Mouse (Mus musculus): ENCODE measurements around the gene Hist1h2bf. TPM values are rescaled to one million over a fixed set of nuclear protein-coding genes. Genes with fewer than 3 reads are reported as not detected.
"Not testable (repeated sequence)": the region's sequence is repeated elsewhere in the genome, so short reads cannot be mapped to it uniquely, and the experiment has no call there.

Hist1h2bf gene
- 5.8 and 6.9 TPM in 2 replicates for polyA plus RNA-seq (2016; fragmentation: Nextera tagmentation; extraction: Ambion mirVana)

DNA sequence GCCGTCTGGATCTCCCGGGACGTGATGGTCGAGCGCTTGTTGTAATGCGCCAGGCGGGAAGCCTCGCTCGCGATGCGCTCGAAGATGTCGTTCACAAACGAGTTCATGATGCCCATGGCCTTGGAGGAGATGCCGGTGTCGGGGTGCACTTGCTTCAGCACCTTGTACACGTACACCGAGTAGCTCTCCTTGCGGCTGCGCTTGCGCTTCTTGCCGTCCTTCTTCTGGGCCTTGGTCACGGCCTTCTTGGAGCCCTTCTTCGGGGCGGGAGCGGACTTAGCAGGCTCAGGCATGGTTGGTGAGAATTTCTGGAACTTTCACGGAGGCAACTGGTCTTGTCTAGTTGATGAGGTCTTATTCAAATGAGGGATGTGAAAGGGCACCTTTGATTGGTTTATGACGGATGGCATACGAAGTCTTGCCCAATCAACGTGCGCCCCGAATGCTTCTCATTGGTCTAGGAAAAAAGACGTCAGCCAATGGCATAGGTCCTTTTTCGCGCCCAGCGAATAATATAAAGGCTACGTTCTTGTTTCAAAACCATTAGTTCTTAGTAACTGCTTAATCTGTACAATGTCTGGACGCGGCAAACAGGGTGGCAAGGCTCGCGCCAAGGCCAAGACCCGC is at the start of gene Hist1h2bf, which contains the start of gene Hist1h2ad:
Gene Hist1h2bf, minus strand, starts transcription at position 299 of the 627 bp plus-strand sequence.
Gene Hist1h2ad, plus strand, starts transcription at position 484 of the 627 bp plus-strand sequence.
- Histone ChIP-seq H3K27ac (peak within 1 kb of the TSS; percentile 95), H3K4me3 (peak within 1 kb of the TSS; percentile 62), H3K4me1 (peaks cover 42% of the 10 kb centered on the region)
- not testable (repeated sequence) for H3K9me3 ChIP-seq; H3K36me3 ChIP-seq (replicated peaks); H3K27me3 ChIP-seq (ENCODE audit: poor library complexity, severe bottlenecking)
- under 1% methylated on average over 42 of the region's 42 CpGs for WGBS
- DNase-seq (ENCODE audit: extremely low spot score, low spot score) = peak; percentile 90

GRCm38 (mm10) chr13:23622861-23623450 is 49.0 kb upstream of the Hist1h2bf start:
- H3K9me3 ChIP-seq = no peaks in the 10 kb centered on the region
- peak overlapping the region; percentile 97 for H3K27ac ChIP-seq
- H3K27me3 ChIP-seq (ENCODE audit: poor library complexity, severe bottlenecking) = peaks cover 26% of the 10 kb centered on the region
- peaks cover 28% of the 10 kb centered on the region for H3K4me1 ChIP-seq
- peak overlapping the region; percentile 73 for H3K4me3 ChIP-seq
- WGBS = 30% methylated on average over 7 of the region's 7 CpGs
- no peaks in the 10 kb centered on the region for H3K36me3 ChIP-seq (replicated peaks)
- DNase-seq (ENCODE audit: extremely low spot score, low spot score) = no peak

DNA sequence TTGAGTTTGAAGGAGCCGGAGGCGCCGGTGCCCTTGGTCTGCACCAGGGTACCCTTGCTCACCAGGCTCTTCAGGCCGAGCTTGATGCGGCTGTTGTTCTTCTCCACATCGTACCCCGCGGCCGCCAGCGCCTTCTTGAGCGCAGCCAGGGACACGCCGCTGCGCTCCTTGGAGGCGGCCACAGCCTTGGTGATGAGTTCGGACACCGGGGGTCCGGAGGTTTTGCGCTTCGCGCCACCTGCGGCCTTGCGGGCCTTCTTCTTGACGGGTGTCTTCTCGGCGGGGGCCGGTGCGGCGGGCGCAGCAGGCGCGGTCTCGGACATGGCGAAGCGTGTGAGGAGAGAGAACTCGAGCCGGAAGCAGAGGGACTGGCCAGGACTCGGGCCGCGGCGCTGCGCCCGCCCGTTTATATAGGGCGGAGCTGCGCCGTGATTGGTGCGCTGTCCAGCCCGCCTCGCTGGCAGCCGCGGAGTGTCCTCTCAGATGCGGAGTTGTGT is 48.2 kb upstream of the Hist1h2bf start, which contains the start of gene Hist1h1e:
Gene Hist1h1e, minus strand, starts transcription at position 384 of the 497 bp plus-strand sequence.
- H3K36me3 ChIP-seq (replicated peaks); H3K9me3 ChIP-seq: not testable (repeated sequence)
- Histone ChIP-seq H3K27me3 (ENCODE audit: poor library complexity, severe bottlenecking) (peaks cover 23% of the 10 kb centered on the region), H3K27ac (peak within 1 kb of the TSS; percentile 97), H3K4me1 (peaks cover 28% of the 10 kb centered on the region), H3K4me3 (peak within 1 kb of the TSS; percentile 73)
- under 1% methylated on average over 53 of the region's 53 CpGs for WGBS
- DNase-seq (ENCODE audit: extremely low spot score, low spot score) = peak; percentile 90

DNA sequence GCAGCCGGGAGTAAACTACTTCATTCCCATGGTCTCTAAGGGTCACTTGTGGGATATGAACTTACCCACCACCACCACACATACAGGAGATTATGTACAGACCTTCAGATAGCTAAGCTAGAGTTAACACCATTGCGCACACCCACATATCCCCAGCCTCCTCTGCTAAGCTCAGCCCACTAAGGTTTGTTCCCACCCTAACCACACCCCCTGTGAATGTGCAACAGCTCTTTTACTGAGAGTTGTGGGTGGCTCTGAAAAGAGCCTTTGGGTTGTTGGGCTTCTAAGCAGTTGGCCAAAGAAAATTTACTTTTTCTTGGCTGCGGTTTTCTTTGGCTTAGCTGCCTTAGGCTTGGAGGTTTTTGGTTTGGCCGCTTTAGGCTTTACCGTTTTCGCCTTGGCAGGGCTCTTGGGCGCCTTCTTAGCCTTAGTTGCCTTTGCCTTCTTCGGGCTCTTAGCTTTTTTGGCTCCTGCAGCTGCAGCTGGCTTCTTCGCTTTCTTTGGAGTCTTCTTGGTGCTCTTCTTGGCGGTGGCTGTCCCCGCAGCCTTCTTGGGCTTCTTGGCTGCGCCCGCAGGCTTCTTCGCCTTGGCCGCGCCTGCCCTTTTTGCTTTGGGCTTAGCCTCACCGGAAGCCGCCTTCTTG is 47.7 kb upstream of the Hist1h2bf start:
- H3K9me3 ChIP-seq = no peaks in the 10 kb centered on the region
- peak overlapping the region; percentile 97 for H3K27ac ChIP-seq
- H3K4me3 ChIP-seq = peak overlapping the region; percentile 73
- H3K4me1 ChIP-seq = peaks cover 28% of the 10 kb centered on the region
- H3K36me3 ChIP-seq (replicated peaks) = no peaks in the 10 kb centered on the region
- peaks cover 21% of the 10 kb centered on the region for H3K27me3 ChIP-seq (ENCODE audit: poor library complexity, severe bottlenecking)
- DNase-seq (ENCODE audit: extremely low spot score, low spot score) = peak; percentile 48
- WGBS = under 1% methylated on average over 18 of the region's 18 CpGs

DNA sequence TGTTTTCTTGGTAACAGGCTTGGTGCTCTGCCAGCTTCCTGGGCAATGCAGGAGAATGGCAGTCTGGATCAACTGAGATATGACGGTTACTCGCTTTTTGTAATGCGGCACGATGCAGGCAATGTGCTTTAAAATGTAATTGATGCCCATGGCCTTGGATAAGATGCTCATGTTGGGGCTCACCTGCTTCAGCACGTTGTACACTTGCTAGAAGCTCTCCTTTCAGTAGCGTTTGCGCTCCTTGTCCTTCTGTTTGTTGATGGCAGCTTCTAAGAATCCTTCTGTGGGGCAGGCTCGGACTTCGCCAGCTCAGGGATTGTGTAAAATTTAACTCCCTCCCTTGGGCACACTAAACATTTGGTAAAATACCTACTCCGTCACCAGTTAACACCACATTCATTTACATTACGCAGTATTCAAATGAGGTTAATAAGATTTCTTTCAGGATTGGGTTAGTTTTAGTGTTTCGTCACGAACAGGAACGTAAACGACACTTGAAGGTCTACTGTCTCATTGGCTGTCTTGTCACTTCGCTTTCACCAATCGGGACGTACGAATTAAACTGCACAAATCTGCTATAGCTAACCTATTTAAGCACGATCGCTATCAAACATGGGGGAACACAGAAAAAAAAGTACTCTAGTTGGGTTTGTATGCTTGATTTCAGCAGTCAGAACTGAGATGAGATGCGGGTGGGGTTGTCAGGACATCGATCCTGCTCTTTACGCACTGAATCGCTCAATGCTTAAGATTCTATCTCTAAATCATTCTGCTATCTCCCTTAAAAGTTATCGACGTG is 46.9 kb upstream of the Hist1h2bf start, which contains the start of gene Hist1h2be:
Gene Hist1h2be, minus strand, starts transcription at position 392 of the 799 bp plus-strand sequence.
- Histone ChIP-seq H3K4me1 (peaks cover 28% of the 10 kb centered on the region), H3K36me3 (replicated peaks) (no peaks in the 10 kb centered on the region), H3K4me3 (peak within 1 kb of the TSS; percentile 73), H3K27ac (peak within 1 kb of the TSS; percentile 97), H3K27me3 (ENCODE audit: poor library complexity, severe bottlenecking) (peaks cover 14% of the 10 kb centered on the region), H3K9me3 (no peaks in the 10 kb centered on the region)
- peak; percentile 76 for DNase-seq (ENCODE audit: extremely low spot score, low spot score)
- WGBS = 1% methylated on average over 27 of the region's 27 CpGs

GRCm38 (mm10) chr13:23620056-23620732 is 46.2 kb upstream of the Hist1h2bf start:
- H3K36me3 ChIP-seq (replicated peaks) = no peaks in the 10 kb centered on the region
- H3K9me3 ChIP-seq = no peaks in the 10 kb centered on the region
- no peak for DNase-seq (ENCODE audit: extremely low spot score, low spot score)
- peak overlapping the region; percentile 97 for H3K27ac ChIP-seq
- H3K4me1 ChIP-seq = peaks cover 28% of the 10 kb centered on the region
- peak overlapping the region; percentile 73 for H3K4me3 ChIP-seq
- H3K27me3 ChIP-seq (ENCODE audit: poor library complexity, severe bottlenecking) = peaks cover 6% of the 10 kb centered on the region
- WGBS = 59% methylated on average over 12 of the region's 12 CpGs

GRCm38 (mm10) chr13:23611638-23612037 is 37.6 kb upstream of the Hist1h2bf start:
- no peaks in the 10 kb centered on the region for H3K9me3 ChIP-seq
- 93% methylated on average over 3 of the region's 3 CpGs for WGBS
- no peaks in the 10 kb centered on the region for H3K4me1 ChIP-seq
- no peaks in the 10 kb centered on the region for H3K27me3 ChIP-seq (ENCODE audit: poor library complexity, severe bottlenecking)
- H3K36me3 ChIP-seq (replicated peaks) = 0 out of 2 replicates have a peak, but pooled peaks cover 3% of the 10 kb centered on the region
- H3K4me3 ChIP-seq = no peak overlapping the region
- no peak for DNase-seq (ENCODE audit: extremely low spot score, low spot score)
- no peak overlapping the region for H3K27ac ChIP-seq

GRCm38 (mm10) chr13:23610393-23610792 is 36.4 kb upstream of the Hist1h2bf start:
- WGBS = 67% methylated on average over 2 of the region's 2 CpGs
- DNase-seq (ENCODE audit: extremely low spot score, low spot score) = no peak

DNA sequence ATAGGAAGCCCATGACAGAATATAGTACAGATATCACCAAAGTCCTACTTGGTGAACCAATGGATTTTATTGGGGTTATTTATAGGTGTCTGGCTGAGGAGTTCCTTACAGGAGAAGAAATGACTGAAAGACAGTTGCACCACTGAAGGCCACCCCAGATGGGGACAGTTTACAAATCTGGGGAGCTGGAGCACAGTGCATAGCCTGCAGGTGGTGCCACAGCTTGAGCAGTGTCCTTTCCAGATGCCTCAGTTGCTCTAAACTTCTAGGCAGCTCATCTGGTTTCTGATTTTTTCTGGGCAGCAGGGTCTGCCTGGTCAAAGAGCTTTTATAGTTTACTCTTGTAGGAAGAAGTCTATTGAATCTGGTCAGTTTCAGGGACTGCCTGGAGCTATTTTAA is 35.8 kb upstream of the Hist1h2bf start:
- H3K4me3 ChIP-seq = no peak overlapping the region

More at GRCm38 (mm10) chr13:23610393-23610792, 36.4 kb upstream of the Hist1h2bf start:
- Histone ChIP-seq H3K9me3 (no peaks in the 10 kb centered on the region), H3K27me3 (ENCODE audit: poor library complexity, severe bottlenecking) (no peaks in the 10 kb centered on the region), H3K27ac (no peak overlapping the region), H3K4me1 (no peaks in the 10 kb centered on the region), H3K36me3 (replicated peaks) (0 out of 2 replicates have a peak, but pooled peaks cover 3% of the 10 kb centered on the region), H3K4me3 (no peak overlapping the region)

GRCm38 (mm10) chr13:23609209-23609608 is 35.2 kb upstream of the Hist1h2bf start:
- 0 out of 2 replicates have a peak, but pooled peaks cover 3% of the 10 kb centered on the region for H3K36me3 ChIP-seq (replicated peaks)
- no peaks in the 10 kb centered on the region for H3K4me1 ChIP-seq
- no peak overlapping the region for H3K27ac ChIP-seq
- H3K27me3 ChIP-seq (ENCODE audit: poor library complexity, severe bottlenecking) = no peaks in the 10 kb centered on the region
- no peak overlapping the region for H3K4me3 ChIP-seq
- no peaks in the 10 kb centered on the region for H3K9me3 ChIP-seq
- 88% methylated on average over 4 of the region's 4 CpGs for WGBS
- no peak for DNase-seq (ENCODE audit: extremely low spot score, low spot score)

More for the DNA sequence above, 35.8 kb upstream of the Hist1h2bf start:
- H3K4me1 ChIP-seq = no peaks in the 10 kb centered on the region
- no peaks in the 10 kb centered on the region for H3K27me3 ChIP-seq (ENCODE audit: poor library complexity, severe bottlenecking)
- H3K27ac ChIP-seq = no peak overlapping the region
- no peak for DNase-seq (ENCODE audit: extremely low spot score, low spot score)
- 0 out of 2 replicates have a peak, but pooled peaks cover 3% of the 10 kb centered on the region for H3K36me3 ChIP-seq (replicated peaks)
- no peaks in the 10 kb centered on the region for H3K9me3 ChIP-seq

- Histone ChIP-seq H3K36me3 (replicated peaks) (0 out of 2 replicates have a peak, but pooled peaks cover 3% of the 10 kb centered on the region), H3K27me3 (ENCODE audit: poor library complexity, severe bottlenecking) (no peaks in the 10 kb centered on the region), H3K9me3 (no peaks in the 10 kb centered on the region), H3K4me3 (no peak overlapping the region), H3K27ac (no peak overlapping the region), H3K4me1 (no peaks in the 10 kb centered on the region)
- WGBS = 91% methylated on average over 3 of the region's 3 CpGs
- DNase-seq (ENCODE audit: extremely low spot score, low spot score) = no peak
Measured at GRCm38 (mm10) chr13:23605052-23605451, 31.1 kb upstream of the Hist1h2bf start.

All from forebrain, embryonic 10.5 days (tissue).